Mouse (Mus musculus): ENCODE measurements around the gene Coq5. TPM values are rescaled to one million over a fixed set of nuclear protein-coding genes. Genes with fewer than 3 reads are reported as not detected.

Gene Coq5
- polyA plus RNA-seq, 1 experiment from 2014 or later: 52.2 TPM

- peaks cover 3% of the 10 kb centered on the region for H3K27me3 ChIP-seq (ENCODE audit: control insufficient read depth, insufficient read depth, low read length)
- no peaks in the 10 kb centered on the region for H3K9me3 ChIP-seq (replicated peaks; ENCODE audit: control insufficient read depth, low read length)
- peak within 1 kb of the TSS; percentile 58 for H3K9ac ChIP-seq (replicated peaks; ENCODE audit: low read length)
- WGBS: under 1% methylated on average over 21 of the region's 21 CpGs
- H3K4me1 ChIP-seq (ENCODE audit: control insufficient read depth, insufficient read depth, low read length): no peaks in the 10 kb centered on the region; the same call in 1 of the 2 replicates
- ATAC-seq (replicated peaks; ENCODE audit: insufficient number of reproducible peaks, low FRiP score, low TSS enrichment, low read depth) (peak; percentile 53), DNase-seq (ENCODE audit: low spot score) (peak; percentile 93)
- no peak within 1 kb of the TSS for H3K27ac ChIP-seq (replicated peaks; ENCODE audit: low read depth, low read length)
- peak within 1 kb of the TSS; percentile 48 for H3K4me3 ChIP-seq (ENCODE audit: low read depth, low read length)
- peak within 1 kb of the TSS; percentile 93 for H3K4me2 ChIP-seq (ENCODE audit: low read depth, low read length)
- H3K36me3 ChIP-seq (replicated peaks; ENCODE audit: control insufficient read depth, insufficient read depth, low read depth, low read length): no peaks in the 10 kb centered on the region; the same call in 1 of the 2 replicates
These were observed 43.6 kb upstream of the Coq5 start, which contains the start of gene Pop5 for GRCm38 (mm10) chr5:115235786-115236263. Gene Pop5 (plus strand): TSS chr5:115235836.

GRCm38 (mm10) chr5:115237803-115238728 is 41.4 kb upstream of the Coq5 start:
- no peaks in the 10 kb centered on the region for H3K9me3 ChIP-seq (replicated peaks; ENCODE audit: control insufficient read depth, low read length)
- H3K27ac ChIP-seq (replicated peaks; ENCODE audit: low read depth, low read length): no peak overlapping the region
- H3K4me2 ChIP-seq (ENCODE audit: low read depth, low read length): peak overlapping the region; percentile 82
- DNase-seq (ENCODE audit: low spot score): peak; percentile 94
- H3K9ac ChIP-seq (replicated peaks; ENCODE audit: low read length): peak overlapping the region; percentile 71
- WGBS: under 1% methylated on average over 88 of the region's 88 CpGs
- peaks cover 11% of the 10 kb centered on the region for H3K36me3 ChIP-seq (replicated peaks; ENCODE audit: control insufficient read depth, insufficient read depth, low read depth, low read length)
- no peaks in the 10 kb centered on the region; the same call in 1 of the 2 replicates for H3K4me1 ChIP-seq (ENCODE audit: control insufficient read depth, insufficient read depth, low read length)
- H3K27me3 ChIP-seq (ENCODE audit: control insufficient read depth, insufficient read depth, low read length): peaks cover 3% of the 10 kb centered on the region; the same call in 1 of the 2 replicates
- peak overlapping the region; percentile 84 for H3K4me3 ChIP-seq (ENCODE audit: low read depth, low read length)
- peak; percentile 68 for ATAC-seq (replicated peaks; ENCODE audit: insufficient number of reproducible peaks, low FRiP score, low TSS enrichment, low read depth)

- ATAC-seq (replicated peaks; ENCODE audit: insufficient number of reproducible peaks, low FRiP score, low TSS enrichment, low read depth) (no peak), DNase-seq (ENCODE audit: low spot score) (no peak)
- 7% methylated on average over 11 of the region's 11 CpGs for WGBS
- peaks cover 3% of the 10 kb centered on the region; the same call in 1 of the 2 replicates for H3K27me3 ChIP-seq (ENCODE audit: control insufficient read depth, insufficient read depth, low read length)
- H3K36me3 ChIP-seq (replicated peaks; ENCODE audit: control insufficient read depth, insufficient read depth, low read depth, low read length): peaks cover 17% of the 10 kb centered on the region
- H3K9ac ChIP-seq (replicated peaks; ENCODE audit: low read length): no peak overlapping the region
- no peaks in the 10 kb centered on the region; the same call in 1 of the 2 replicates for H3K4me1 ChIP-seq (ENCODE audit: control insufficient read depth, insufficient read depth, low read length)
- peak overlapping the region; percentile 84 for H3K4me3 ChIP-seq (ENCODE audit: low read depth, low read length)
- peak overlapping the region; percentile 82; the same call in 1 of the 2 replicates for H3K4me2 ChIP-seq (ENCODE audit: low read depth, low read length)
- H3K27ac ChIP-seq (replicated peaks; ENCODE audit: low read depth, low read length): no peak overlapping the region
- no peaks in the 10 kb centered on the region for H3K9me3 ChIP-seq (replicated peaks; ENCODE audit: control insufficient read depth, low read length)
These were observed 40.7 kb upstream of the Coq5 start for GRCm38 (mm10) chr5:115238729-115239195.

GRCm38 (mm10) chr5:115240191-115240590 is 39.3 kb upstream of the Coq5 start:
- WGBS: 87% methylated on average over 11 of the region's 11 CpGs
- peaks cover 26% of the 10 kb centered on the region for H3K36me3 ChIP-seq (replicated peaks; ENCODE audit: control insufficient read depth, insufficient read depth, low read depth, low read length)

GRCm38 (mm10) chr5:115255472-115255871 is 24.0 kb upstream of the Coq5 start:
- H3K4me1 ChIP-seq (ENCODE audit: control insufficient read depth, insufficient read depth, low read length): no peaks in the 10 kb centered on the region
- H3K27me3 ChIP-seq (ENCODE audit: control insufficient read depth, insufficient read depth, low read length): no peaks in the 10 kb centered on the region
- no peak overlapping the region for H3K4me2 ChIP-seq (ENCODE audit: low read depth, low read length)
- 70% methylated on average over 1 of the region's 1 CpGs for WGBS
- H3K9ac ChIP-seq (replicated peaks; ENCODE audit: low read length): no peak overlapping the region
- no peaks in the 10 kb centered on the region for H3K9me3 ChIP-seq (replicated peaks; ENCODE audit: control insufficient read depth, low read length)
- H3K4me3 ChIP-seq (ENCODE audit: low read depth, low read length): no peak overlapping the region
- H3K36me3 ChIP-seq (replicated peaks; ENCODE audit: control insufficient read depth, insufficient read depth, low read depth, low read length): peaks cover 20% of the 10 kb centered on the region
- ATAC-seq (replicated peaks; ENCODE audit: insufficient number of reproducible peaks, low FRiP score, low TSS enrichment, low read depth): no peak
- H3K27ac ChIP-seq (replicated peaks; ENCODE audit: low read depth, low read length): no peak overlapping the region
- DNase-seq (ENCODE audit: low spot score): no peak

More at GRCm38 (mm10) chr5:115240191-115240590, 39.3 kb upstream of the Coq5 start:
- Histone ChIP-seq H3K27ac (replicated peaks; ENCODE audit: low read depth, low read length) (no peak overlapping the region), H3K27me3 (ENCODE audit: control insufficient read depth, insufficient read depth, low read length) (peaks cover 3% of the 10 kb centered on the region; the same call in 1 of the 2 replicates), H3K4me3 (ENCODE audit: low read depth, low read length) (no peak overlapping the region), H3K4me2 (ENCODE audit: low read depth, low read length) (no peak overlapping the region), H3K9me3 (replicated peaks; ENCODE audit: control insufficient read depth, low read length) (no peaks in the 10 kb centered on the region), H3K4me1 (ENCODE audit: control insufficient read depth, insufficient read depth, low read length) (no peaks in the 10 kb centered on the region; the same call in 1 of the 2 replicates), H3K9ac (replicated peaks; ENCODE audit: low read length) (no peak overlapping the region)
- ATAC-seq (replicated peaks; ENCODE audit: insufficient number of reproducible peaks, low FRiP score, low TSS enrichment, low read depth): no peak
- no peak for DNase-seq (ENCODE audit: low spot score)

- Histone ChIP-seq H3K36me3 (replicated peaks; ENCODE audit: control insufficient read depth, insufficient read depth, low read depth, low read length) (peaks cover 12% of the 10 kb centered on the region), H3K9me3 (replicated peaks; ENCODE audit: control insufficient read depth, low read length) (no peaks in the 10 kb centered on the region), H3K4me2 (ENCODE audit: low read depth, low read length) (no peak overlapping the region)
These were observed 22.4 kb upstream of the Coq5 start for GRCm38 (mm10) chr5:115256909-115257546.

GRCm38 (mm10) chr5:115260356-115260755 is 19.1 kb upstream of the Coq5 start:
- no peak for DNase-seq (ENCODE audit: low spot score)
- no peaks in the 10 kb centered on the region for H3K4me1 ChIP-seq (ENCODE audit: control insufficient read depth, insufficient read depth, low read length)
- 88% methylated on average over 6 of the region's 6 CpGs for WGBS
- no peak overlapping the region for H3K4me2 ChIP-seq (ENCODE audit: low read depth, low read length)
- H3K4me3 ChIP-seq (ENCODE audit: low read depth, low read length): no peak overlapping the region
- H3K36me3 ChIP-seq (replicated peaks; ENCODE audit: control insufficient read depth, insufficient read depth, low read depth, low read length): peaks cover 9% of the 10 kb centered on the region
- no peak overlapping the region for H3K9ac ChIP-seq (replicated peaks; ENCODE audit: low read length)
- H3K27ac ChIP-seq (replicated peaks; ENCODE audit: low read depth, low read length): no peak overlapping the region
- H3K9me3 ChIP-seq (replicated peaks; ENCODE audit: control insufficient read depth, low read length): no peaks in the 10 kb centered on the region
- ATAC-seq (replicated peaks; ENCODE audit: insufficient number of reproducible peaks, low FRiP score, low TSS enrichment, low read depth): no peak
- H3K27me3 ChIP-seq (ENCODE audit: control insufficient read depth, insufficient read depth, low read length): no peaks in the 10 kb centered on the region

More at GRCm38 (mm10) chr5:115256909-115257546, 22.4 kb upstream of the Coq5 start:
- Histone ChIP-seq H3K4me3 (ENCODE audit: low read depth, low read length) (no peak overlapping the region), H3K4me1 (ENCODE audit: control insufficient read depth, insufficient read depth, low read length) (no peaks in the 10 kb centered on the region), H3K9ac (replicated peaks; ENCODE audit: low read length) (no peak overlapping the region), H3K27me3 (ENCODE audit: control insufficient read depth, insufficient read depth, low read length) (no peaks in the 10 kb centered on the region), H3K27ac (replicated peaks; ENCODE audit: low read depth, low read length) (no peak overlapping the region)
- 91% methylated on average over 10 of the region's 10 CpGs for WGBS
- ATAC-seq (replicated peaks; ENCODE audit: insufficient number of reproducible peaks, low FRiP score, low TSS enrichment, low read depth) (no peak), DNase-seq (ENCODE audit: low spot score) (no peak)
